Mouse (Mus musculus) embryonic facial prominence, embryonic 15.5 days (tissue): ENCODE measurements around the gene Sstr5. TPM values are rescaled to one million over a fixed set of nuclear protein-coding genes. Genes with fewer than 3 reads are reported as not detected.

Source experiments
- ATAC-seq: fragments of 200-750 bp; cut with Nextera tagmentation; 2 replicates; pipeline ENCODE4 v1.8.0; 2017; ENCODE audit warnings: low read depth, moderate TSS enrichment; ENCODE audit not compliant: insufficient number of reproducible peaks, low FRiP score, low TSS enrichment
- H3K27ac ChIP-seq: fragments of 300-500 bp; sonication (generic); replicated peaks from 2 replicates; pipeline ENCODE4 v1.5.1; 2015; ENCODE audit warnings: mild to moderate bottlenecking, inconsistent platforms
- H3K27me3 ChIP-seq: fragments of 300-500 bp; sonication (generic); 2 replicates; pipeline ENCODE4 v1.6.1; 2015; ENCODE audit warnings: inconsistent platforms
- H3K36me3 ChIP-seq: fragments of 300-500 bp; sonication (generic); 2 replicates; pipeline ENCODE4 v1.6.1; 2015; ENCODE audit warnings: mild to moderate bottlenecking, inconsistent platforms
- H3K4me1 ChIP-seq: fragments of 300-500 bp; sonication (generic); 2 replicates; pipeline ENCODE4 v1.6.1; 2015; ENCODE audit warnings: inconsistent platforms
- H3K4me2 ChIP-seq: fragments of 300-500 bp; sonication (generic); replicated peaks from 2 replicates; pipeline ENCODE4 v1.6.1; 2015; ENCODE audit warnings: mild to moderate bottlenecking, inconsistent platforms
- H3K4me3 ChIP-seq: fragments of 300-500 bp; sonication (generic); replicated peaks from 2 replicates; pipeline ENCODE4 v1.5.1; 2015; ENCODE audit warnings: mild to moderate bottlenecking, inconsistent platforms
- H3K9ac ChIP-seq: fragments of 300-500 bp; sonication (generic); 2 replicates; pipeline ENCODE4 v1.6.1; 2015; ENCODE audit warnings: inconsistent platforms
- H3K9me3 ChIP-seq: fragments of 300-500 bp; sonication (generic); replicated peaks from 2 replicates; pipeline ENCODE4 v1.6.1; 2016; ENCODE audit warnings: inconsistent platforms
- WGBS: fragments of 180-500 bp; shearing (Covaris S2); methylation state at CpG from one replicate; pipeline ENCODE4 v1.1.7; 2015; 5-methylcytosine and 5-hydroxymethylcytosine counted together
- polyA plus RNA-seq: library from polyadenylated mRNA; unstranded; fragments of >200 nt; fragmentation: Nextera tagmentation; extraction: Ambion mirVana; gene quantifications from 2 replicates; pipeline ENCODE4 v1.2.1, GENCODE M21; 2015

Sstr5 gene
- polyA plus RNA-seq, 1 experiment from 2014 or later = 0.27 TPM

GRCm38 (mm10) chr17:25452246-25452965 lies 44.7 kb downstream of the Sstr5 start:
- no peak overlapping the region for H3K27ac ChIP-seq
- H3K4me3 ChIP-seq = no peak overlapping the region

GRCm38 (mm10) chr17:25450329-25450728 lies 46.8 kb downstream of the Sstr5 start:
- H3K4me1 ChIP-seq = no peaks in the 10 kb centered on the region
- no peak for ATAC-seq
- WGBS = 67% methylated on average over 4 of the region's 4 CpGs

More at GRCm38 (mm10) chr17:25452246-25452965, 44.7 kb downstream of the Sstr5 start:
- no peaks in the 10 kb centered on the region for H3K4me1 ChIP-seq
- 70% methylated on average over 5 of the region's 5 CpGs for WGBS
- H3K9me3 ChIP-seq = no peaks in the 10 kb centered on the region
- H3K36me3 ChIP-seq = no peaks in the 10 kb centered on the region
- ATAC-seq = no peak
- H3K4me2 ChIP-seq = no peak overlapping the region
- H3K27me3 ChIP-seq = no peaks in the 10 kb centered on the region
- no peak overlapping the region for H3K9ac ChIP-seq

GRCm38 (mm10) chr17:25447865-25448264 lies 49.2 kb downstream of the Sstr5 start:
- Histone ChIP-seq H3K9ac (no peak overlapping the region), H3K4me3 (no peak overlapping the region), H3K9me3 (no peaks in the 10 kb centered on the region), H3K4me1 (no peaks in the 10 kb centered on the region), H3K36me3 (no peaks in the 10 kb centered on the region), H3K27ac (no peak overlapping the region), H3K4me2 (no peak overlapping the region), H3K27me3 (no peaks in the 10 kb centered on the region)
- 77% methylated on average over 12 of the region's 12 CpGs for WGBS
- ATAC-seq = no peak

More at GRCm38 (mm10) chr17:25450329-25450728, 46.8 kb downstream of the Sstr5 start:
- Histone ChIP-seq H3K4me3 (no peak overlapping the region), H3K9ac (no peak overlapping the region), H3K27ac (no peak overlapping the region), H3K27me3 (no peaks in the 10 kb centered on the region), H3K9me3 (no peaks in the 10 kb centered on the region), H3K4me2 (no peak overlapping the region), H3K36me3 (no peaks in the 10 kb centered on the region)

- no peak for ATAC-seq
- H3K36me3 ChIP-seq = no peaks in the 10 kb centered on the region
- no peaks in the 10 kb centered on the region for H3K9me3 ChIP-seq
- H3K4me1 ChIP-seq = no peaks in the 10 kb centered on the region
- H3K27me3 ChIP-seq = no peaks in the 10 kb centered on the region
- no peak overlapping the region for H3K4me2 ChIP-seq
- H3K27ac ChIP-seq = no peak overlapping the region
- WGBS = 65% methylated on average over 3 of the region's 3 CpGs
- no peak overlapping the region for H3K4me3 ChIP-seq
- no peak overlapping the region for H3K9ac ChIP-seq
These were observed 51.2 kb downstream of the Sstr5 start for GRCm38 (mm10) chr17:25445841-25446240.

- WGBS = 54% methylated on average over 4 of the region's 4 CpGs
- Histone ChIP-seq H3K27me3 (no peaks in the 10 kb centered on the region), H3K4me2 (no peak overlapping the region), H3K27ac (no peak overlapping the region), H3K4me3 (no peak overlapping the region), H3K4me1 (no peaks in the 10 kb centered on the region), H3K36me3 (no peaks in the 10 kb centered on the region), H3K9ac (no peak overlapping the region), H3K9me3 (no peaks in the 10 kb centered on the region)
- no peak for ATAC-seq
These were observed 52.0 kb downstream of the Sstr5 start for GRCm38 (mm10) chr17:25445074-25445473.

- Histone ChIP-seq H3K9ac (no peak overlapping the region), H3K36me3 (no peaks in the 10 kb centered on the region), H3K9me3 (no peaks in the 10 kb centered on the region), H3K27ac (no peak overlapping the region), H3K27me3 (no peaks in the 10 kb centered on the region), H3K4me2 (no peak overlapping the region), H3K4me3 (no peak overlapping the region), H3K4me1 (no peaks in the 10 kb centered on the region)
- ATAC-seq = no peak
- 45% methylated on average over 3 of the region's 3 CpGs for WGBS
These were observed 54.2 kb downstream of the Sstr5 start for GRCm38 (mm10) chr17:25442889-25443288.

- no peaks in the 10 kb centered on the region for H3K9me3 ChIP-seq
- 79% methylated on average over 6 of the region's 6 CpGs for WGBS
- H3K9ac ChIP-seq = no peak overlapping the region
- no peaks in the 10 kb centered on the region for H3K4me1 ChIP-seq
- H3K36me3 ChIP-seq = no peaks in the 10 kb centered on the region
- no peaks in the 10 kb centered on the region for H3K27me3 ChIP-seq
- H3K4me2 ChIP-seq = no peak overlapping the region
- ATAC-seq = no peak
- no peak overlapping the region for H3K4me3 ChIP-seq
- H3K27ac ChIP-seq = no peak overlapping the region
These were observed 55.7 kb downstream of the Sstr5 start for GRCm38 (mm10) chr17:25441417-25441816.

Other genes starting within 250 kb of the Sstr5 start
- gene Baiap3, start 240.9 kb downstream of the Sstr5 start, polyA plus RNA-seq = 1.3 and 1.6 TPM in 2 replicates
- gene Ube2i, start 222.7 kb downstream of the Sstr5 start, polyA plus RNA-seq = 513 and 543 TPM in 2 replicates
- 6.9 and 7.0 TPM in 2 replicates for gene Prss34, start 198.9 kb downstream of the Sstr5 start, polyA plus RNA-seq
- gene Prss28, start 188.6 kb downstream of the Sstr5 start, polyA plus RNA-seq = not detected in 2 replicates
- gene Prss29, start 178.6 kb downstream of the Sstr5 start, polyA plus RNA-seq = not detected in 2 replicates
- 4.1 and 6.2 TPM in 2 replicates for gene Tpsab1, start 151.7 kb downstream of the Sstr5 start, polyA plus RNA-seq
- gene Tpsb2, start 131.0 kb downstream of the Sstr5 start, polyA plus RNA-seq = 167 and 237 TPM in 2 replicates
- gene Tpsg1, start 128.0 kb downstream of the Sstr5 start, polyA plus RNA-seq = 10.3 and 10.9 TPM in 2 replicates
- 4.3 and 5.7 TPM in 2 replicates for gene Cacna1h, start 63.5 kb downstream of the Sstr5 start, polyA plus RNA-seq
- gene Tekt4, start 42.7 kb downstream of the Sstr5 start, polyA plus RNA-seq = 3.5 and 6.2 TPM in 2 replicates
- gene Sox8, start 73.4 kb upstream of the Sstr5 start, polyA plus RNA-seq = 13.1 and 13.7 TPM in 2 replicates
- gene Lmf1, start 81.8 kb upstream of the Sstr5 start, polyA plus RNA-seq = 29.0 and 31.4 TPM in 2 replicates
- gene Gng13, start 219.9 kb upstream of the Sstr5 start, polyA plus RNA-seq = 23.7 and 44.9 TPM in 2 replicates
- gene Chtf18, start 230.1 kb upstream of the Sstr5 start, polyA plus RNA-seq = 22.6 and 24.5 TPM in 2 replicates
- gene Rpusd1, start 230.4 kb upstream of the Sstr5 start, polyA plus RNA-seq = 25.1 and 26.0 TPM in 2 replicates
- 2.4 and 3.9 TPM in 2 replicates for gene Mslnl, start 238.8 kb upstream of the Sstr5 start, polyA plus RNA-seq